Mouse (Mus musculus) neural tube, embryonic 15.5 days (tissue): ENCODE results near the gene Tmx1. TPM values are rescaled to one million over a fixed set of nuclear protein-coding genes. Genes with fewer than 3 reads are reported as not detected.

Experiments
- ATAC-seq: fragments of 200-750 bp; cut with Nextera tagmentation; 2 replicates; pipeline ENCODE4 v1.8.0; 2017; ENCODE audit warnings: mild to moderate bottlenecking, moderate TSS enrichment, moderate library complexity; ENCODE audit not compliant: low FRiP score
- H3K27ac ChIP-seq: fragments of 300-500 bp; sonication (generic); replicated peaks from 2 replicates; pipeline ENCODE4 v1.5.1; 2015; ENCODE audit warnings: mild to moderate bottlenecking, inconsistent platforms
- H3K27me3 ChIP-seq: fragments of 300-500 bp; sonication (generic); replicated peaks from 2 replicates; pipeline ENCODE4 v1.6.1; 2015; ENCODE audit warnings: inconsistent platforms
- H3K36me3 ChIP-seq: fragments of 300-500 bp; sonication (generic); 2 replicates; pipeline ENCODE4 v1.6.1; 2015; ENCODE audit warnings: inconsistent platforms
- H3K4me1 ChIP-seq: fragments of 300-500 bp; sonication (generic); 2 replicates; pipeline ENCODE4 v1.6.1; 2015; ENCODE audit warnings: inconsistent platforms
- H3K4me2 ChIP-seq: fragments of 300-500 bp; sonication (generic); 2 replicates; pipeline ENCODE4 v1.6.1; 2015; ENCODE audit warnings: inconsistent platforms, mild to moderate bottlenecking, moderate library complexity
- H3K4me3 ChIP-seq: fragments of 300-500 bp; sonication (generic); replicated peaks from 2 replicates; pipeline ENCODE4 v1.5.1; 2015; ENCODE audit warnings: mild to moderate bottlenecking, inconsistent platforms
- H3K9ac ChIP-seq: fragments of 300-500 bp; sonication (generic); replicated peaks from 2 replicates; pipeline ENCODE4 v1.6.1; 2015; ENCODE audit warnings: mild to moderate bottlenecking, inconsistent platforms
- H3K9me3 ChIP-seq: fragments of 300-500 bp; sonication (generic); replicated peaks from 2 replicates; pipeline ENCODE4 v1.6.1; 2016; ENCODE audit warnings: inconsistent platforms
- WGBS: fragments of 180-500 bp; shearing (Covaris S2); methylation state at CpG from one replicate; pipeline ENCODE4 v1.1.7; 2015; ENCODE audit warnings: mixed read lengths; 5-methylcytosine and 5-hydroxymethylcytosine counted together
- polyA plus RNA-seq: library from polyadenylated mRNA; unstranded; fragments of >200 nt; fragmentation: Nextera tagmentation; extraction: Ambion mirVana; gene quantifications from 2 replicates; pipeline ENCODE4 v1.2.1, GENCODE M21; 2015

Tmx1 gene
- polyA plus RNA-seq, 1 experiment from 2014 or later: 148 TPM

GRCm38 (mm10) chr12:70449961-70450360 is 2.9 kb upstream of the Tmx1 start:
- no peak overlapping the region for H3K4me2 ChIP-seq
- H3K36me3 ChIP-seq: no peaks in the 10 kb centered on the region
- H3K9me3 ChIP-seq: no peaks in the 10 kb centered on the region
- H3K4me3 ChIP-seq: no peak overlapping the region
- H3K9ac ChIP-seq: no peak overlapping the region
- peaks cover 19% of the 10 kb centered on the region for H3K4me1 ChIP-seq
- no peaks in the 10 kb centered on the region for H3K27me3 ChIP-seq
- no peak overlapping the region for H3K27ac ChIP-seq
- ATAC-seq: no peak

- Histone ChIP-seq H3K9me3 (no peaks in the 10 kb centered on the region), H3K27ac (no peak overlapping the region), H3K9ac (no peak overlapping the region), H3K4me3 (no peak overlapping the region), H3K4me1 (peaks cover 27% of the 10 kb centered on the region), H3K27me3 (no peaks in the 10 kb centered on the region), H3K36me3 (no peaks in the 10 kb centered on the region), H3K4me2 (no peak overlapping the region)
- WGBS: 99% methylated on average over 3 of the region's 3 CpGs
- ATAC-seq: no peak
These were observed 1.4 kb upstream of the Tmx1 start for GRCm38 (mm10) chr12:70451533-70451932.

- Histone ChIP-seq H3K36me3 (no peaks in the 10 kb centered on the region), H3K4me1 (peaks cover 27% of the 10 kb centered on the region), H3K27ac (peak overlapping the region; percentile 79), H3K27me3 (no peaks in the 10 kb centered on the region), H3K4me3 (peak overlapping the region; percentile 83), H3K4me2 (peak overlapping the region; percentile 77), H3K9ac (peak overlapping the region; percentile 69), H3K9me3 (no peaks in the 10 kb centered on the region)
- 87% methylated on average over 2 of the region's 2 CpGs for WGBS
- ATAC-seq: no peak
These were observed 752 bp upstream of the Tmx1 start for GRCm38 (mm10) chr12:70452143-70452542.

- H3K4me2 ChIP-seq: peak overlapping the region; percentile 77; the same call in 1 of the 2 replicates
- H3K9ac ChIP-seq: no peak overlapping the region
- WGBS: 95% methylated on average over 8 of the region's 8 CpGs
- no peak overlapping the region for H3K27ac ChIP-seq
- ATAC-seq: no peak
- H3K4me3 ChIP-seq: no peak overlapping the region
- H3K9me3 ChIP-seq: no peaks in the 10 kb centered on the region
- H3K27me3 ChIP-seq: no peaks in the 10 kb centered on the region
- peaks cover 24% of the 10 kb centered on the region for H3K36me3 ChIP-seq
- peaks cover 27% of the 10 kb centered on the region for H3K4me1 ChIP-seq
These were observed 2.3 kb downstream of the Tmx1 start for GRCm38 (mm10) chr12:70455226-70455625.

GRCm38 (mm10) chr12:70459546-70459945 is 6.7 kb downstream of the Tmx1 start:
- Histone ChIP-seq H3K9ac (no peak overlapping the region), H3K4me3 (no peak overlapping the region), H3K9me3 (no peaks in the 10 kb centered on the region), H3K4me1 (peaks cover 13% of the 10 kb centered on the region), H3K27ac (no peak overlapping the region), H3K36me3 (peaks cover 45% of the 10 kb centered on the region), H3K4me2 (no peak overlapping the region), H3K27me3 (no peaks in the 10 kb centered on the region)
- 97% methylated on average over 1 of the region's 1 CpGs for WGBS
- no peak for ATAC-seq

- no peaks in the 10 kb centered on the region for H3K4me1 ChIP-seq
- H3K9ac ChIP-seq: no peak overlapping the region
- WGBS: 81% methylated on average over 4 of the region's 4 CpGs
- no peaks in the 10 kb centered on the region for H3K9me3 ChIP-seq
- no peak overlapping the region for H3K4me2 ChIP-seq
- H3K27ac ChIP-seq: no peak overlapping the region
- no peak overlapping the region for H3K4me3 ChIP-seq
- ATAC-seq: no peak
- no peaks in the 10 kb centered on the region for H3K27me3 ChIP-seq
- H3K36me3 ChIP-seq: peaks cover 58% of the 10 kb centered on the region
These were observed 11.1 kb downstream of the Tmx1 start for GRCm38 (mm10) chr12:70464016-70464415.

- Histone ChIP-seq H3K27ac (no peak overlapping the region), H3K9me3 (no peaks in the 10 kb centered on the region; the same call in 1 of the 2 replicates), H3K4me3 (no peak overlapping the region), H3K9ac (no peak overlapping the region), H3K36me3 (no peaks in the 10 kb centered on the region), H3K27me3 (no peaks in the 10 kb centered on the region), H3K4me1 (no peaks in the 10 kb centered on the region), H3K4me2 (no peak overlapping the region)
- ATAC-seq: no peak
- 85% methylated on average over 3 of the region's 3 CpGs for WGBS
These were observed 22.4 kb downstream of the Tmx1 start for GRCm38 (mm10) chr12:70475336-70475735.

GRCm38 (mm10) chr12:70476884-70477576 is 24.1 kb downstream of the Tmx1 start:
- H3K9me3 ChIP-seq: no peaks in the 10 kb centered on the region; the same call in 1 of the 2 replicates
- no peaks in the 10 kb centered on the region for H3K36me3 ChIP-seq
- 79% methylated on average over 16 of the region's 16 CpGs for WGBS
- no peak overlapping the region for H3K27ac ChIP-seq
- H3K4me1 ChIP-seq: no peaks in the 10 kb centered on the region
- no peaks in the 10 kb centered on the region for H3K27me3 ChIP-seq
- no peak overlapping the region for H3K4me3 ChIP-seq
- H3K9ac ChIP-seq: no peak overlapping the region
- ATAC-seq: no peak
- no peak overlapping the region for H3K4me2 ChIP-seq

GRCm38 (mm10) chr12:70477593-70478287 is 24.8 kb downstream of the Tmx1 start:
- no peak overlapping the region for H3K9ac ChIP-seq
- no peaks in the 10 kb centered on the region for H3K9me3 ChIP-seq
- no peak overlapping the region for H3K4me2 ChIP-seq
- H3K36me3 ChIP-seq: no peaks in the 10 kb centered on the region
- H3K4me1 ChIP-seq: no peaks in the 10 kb centered on the region
- no peak overlapping the region for H3K27ac ChIP-seq
- no peaks in the 10 kb centered on the region for H3K27me3 ChIP-seq
- no peak for ATAC-seq
- 77% methylated on average over 16 of the region's 16 CpGs for WGBS
- no peak overlapping the region for H3K4me3 ChIP-seq

GRCm38 (mm10) chr12:70485956-70486355 is 33.1 kb downstream of the Tmx1 start:
- ATAC-seq: no peak
- Histone ChIP-seq H3K27ac (no peak overlapping the region), H3K4me1 (no peaks in the 10 kb centered on the region), H3K4me3 (no peak overlapping the region), H3K36me3 (no peaks in the 10 kb centered on the region), H3K27me3 (no peaks in the 10 kb centered on the region), H3K4me2 (no peak overlapping the region), H3K9me3 (no peaks in the 10 kb centered on the region), H3K9ac (no peak overlapping the region)
- WGBS: 88% methylated on average over 7 of the region's 7 CpGs

GRCm38 (mm10) chr12:70486716-70487480 is 34.0 kb downstream of the Tmx1 start:
- H3K9ac ChIP-seq: no peak overlapping the region
- H3K4me1 ChIP-seq: no peaks in the 10 kb centered on the region
- no peak overlapping the region for H3K27ac ChIP-seq
- ATAC-seq: no peak
- no peak overlapping the region for H3K4me2 ChIP-seq
- H3K36me3 ChIP-seq: no peaks in the 10 kb centered on the region
- no peak overlapping the region for H3K4me3 ChIP-seq
- no peaks in the 10 kb centered on the region for H3K27me3 ChIP-seq
- 89% methylated on average over 6 of the region's 6 CpGs for WGBS
- no peaks in the 10 kb centered on the region for H3K9me3 ChIP-seq

- H3K9ac ChIP-seq: no peak overlapping the region
- no peak for ATAC-seq
- no peak overlapping the region for H3K4me3 ChIP-seq
- H3K4me1 ChIP-seq: peaks cover 15% of the 10 kb centered on the region
- WGBS: 90% methylated on average over 10 of the region's 10 CpGs
- no peaks in the 10 kb centered on the region for H3K27me3 ChIP-seq
- no peak overlapping the region for H3K27ac ChIP-seq
- no peaks in the 10 kb centered on the region for H3K9me3 ChIP-seq
- H3K4me2 ChIP-seq: no peak overlapping the region
- no peaks in the 10 kb centered on the region for H3K36me3 ChIP-seq
These were observed 39.5 kb downstream of the Tmx1 start for GRCm38 (mm10) chr12:70492441-70492840.
